Mouse (Mus musculus): Measurements from ENCODE around the gene Midn. TPM values are rescaled to one million over a fixed set of nuclear protein-coding genes. Genes with fewer than 3 reads are reported as not detected.

Gene Midn
- polyA plus RNA-seq, 1 experiment from 2014 or later, result 37.9 TPM

GRCm38 (mm10) chr10:80139439-80139775, 8.7 kb upstream of the Midn start:
- Histone ChIP-seq H3K9me3 (replicated peaks) (no peaks in the 10 kb centered on the region), H3K4me2 (peak overlapping the region; percentile 97), H3K4me1 (peaks cover 63% of the 10 kb centered on the region), H3K27ac (peak overlapping the region; percentile 92), H3K27me3 (peaks cover 10% of the 10 kb centered on the region), H3K4me3 (peak overlapping the region; percentile 74), H3K9ac (peak overlapping the region; percentile 91), H3K36me3 (ENCODE audit: poor library complexity, severe bottlenecking) (peaks cover 29% of the 10 kb centered on the region)
- no peak for ATAC-seq
- WGBS, result 0% methylated on average over 10 of the region's 10 CpGs

- Histone ChIP-seq H3K4me3 (peak overlapping the region; percentile 7; the same call in 1 of the 2 replicates), H3K9ac (no peak overlapping the region), H3K4me2 (peak overlapping the region; percentile 96), H3K4me1 (peaks cover 66% of the 10 kb centered on the region), H3K9me3 (replicated peaks) (no peaks in the 10 kb centered on the region), H3K27ac (peak overlapping the region; percentile 92; the same call in 1 of the 2 replicates), H3K36me3 (ENCODE audit: poor library complexity, severe bottlenecking) (peaks cover 29% of the 10 kb centered on the region), H3K27me3 (peaks cover 10% of the 10 kb centered on the region)
- no peak for ATAC-seq
- 75% methylated on average over 11 of the region's 11 CpGs for WGBS
Measured at GRCm38 (mm10) chr10:80139975-80140665, 8.0 kb upstream of the Midn start.

- Histone ChIP-seq H3K4me1 (peaks cover 71% of the 10 kb centered on the region), H3K9ac (peak within 1 kb of the TSS; percentile 50), H3K4me2 (peak within 1 kb of the TSS; percentile 97), H3K9me3 (replicated peaks) (no peaks in the 10 kb centered on the region), H3K27ac (peak within 1 kb of the TSS; percentile 92), H3K27me3 (peaks cover 10% of the 10 kb centered on the region), H3K4me3 (peak within 1 kb of the TSS; percentile 74), H3K36me3 (ENCODE audit: poor library complexity, severe bottlenecking) (peaks cover 29% of the 10 kb centered on the region)
- WGBS, result 74% methylated on average over 10 of the region's 10 CpGs
- no peak for ATAC-seq
Measured at GRCm38 (mm10) chr10:80140666-80141035, 7.4 kb upstream of the Midn start, which contains the start of gene Cbarp. Cbarp (minus strand) TSS chr10:80140835.

- Histone ChIP-seq H3K27me3 (peaks cover 7% of the 10 kb centered on the region), H3K27ac (peak overlapping the region; percentile 86), H3K4me2 (peak overlapping the region; percentile 96), H3K9ac (peak overlapping the region; percentile 50), H3K4me3 (peak overlapping the region; percentile 73), H3K9me3 (replicated peaks) (no peaks in the 10 kb centered on the region), H3K4me1 (peaks cover 75% of the 10 kb centered on the region), H3K36me3 (ENCODE audit: poor library complexity, severe bottlenecking) (peaks cover 28% of the 10 kb centered on the region)
- under 1% methylated on average over 29 of the region's 29 CpGs for WGBS
- peak; percentile 63 for ATAC-seq
Measured at GRCm38 (mm10) chr10:80141243-80141642, 6.8 kb upstream of the Midn start.

- H3K36me3 ChIP-seq (ENCODE audit: poor library complexity, severe bottlenecking), result peaks cover 28% of the 10 kb centered on the region
- H3K27me3 ChIP-seq, result peaks cover 1% of the 10 kb centered on the region; the same call in 1 of the 2 replicates
- peak overlapping the region; percentile 86 for H3K27ac ChIP-seq
- whole genome bisulfite sequencing, result under 1% methylated on average over 42 of the region's 43 CpGs
- H3K9ac ChIP-seq, result peak overlapping the region; percentile 95
- H3K4me2 ChIP-seq, result peak overlapping the region; percentile 96
- peaks cover 73% of the 10 kb centered on the region for H3K4me1 ChIP-seq
- peak overlapping the region; percentile 73 for H3K4me3 ChIP-seq
- ATAC-seq, result peak; percentile 86
- H3K9me3 ChIP-seq (replicated peaks), result no peaks in the 10 kb centered on the region
Measured at GRCm38 (mm10) chr10:80141786-80142529, 6.1 kb upstream of the Midn start.

GRCm38 (mm10) chr10:80142530-80142925, 5.5 kb upstream of the Midn start:
- no peaks in the 10 kb centered on the region for H3K27me3 ChIP-seq
- H3K4me1 ChIP-seq, result peaks cover 71% of the 10 kb centered on the region
- H3K9ac ChIP-seq, result peak overlapping the region; percentile 95
- H3K9me3 ChIP-seq (replicated peaks), result no peaks in the 10 kb centered on the region
- H3K4me3 ChIP-seq, result peak overlapping the region; percentile 73
- 2% methylated on average over 15 of the region's 15 CpGs for WGBS
- peak overlapping the region; percentile 80 for H3K27ac ChIP-seq
- ATAC-seq, result no peak; the same call in 1 of the 2 replicates
- peak overlapping the region; percentile 96 for H3K4me2 ChIP-seq
- H3K36me3 ChIP-seq (ENCODE audit: poor library complexity, severe bottlenecking), result peaks cover 28% of the 10 kb centered on the region

- Histone ChIP-seq H3K4me3 (no peak overlapping the region), H3K9me3 (replicated peaks) (no peaks in the 10 kb centered on the region), H3K4me1 (peaks cover 65% of the 10 kb centered on the region), H3K9ac (no peak overlapping the region), H3K27ac (no peak overlapping the region), H3K4me2 (0 out of 2 replicates have a peak overlapping the region, but pooled peaks have one; percentile 96), H3K36me3 (ENCODE audit: poor library complexity, severe bottlenecking) (peaks cover 28% of the 10 kb centered on the region), H3K27me3 (no peaks in the 10 kb centered on the region)
- no peak for ATAC-seq
- WGBS, result 91% methylated on average over 7 of the region's 7 CpGs
Measured at GRCm38 (mm10) chr10:80143664-80144063, 4.4 kb upstream of the Midn start.

- H3K27ac ChIP-seq, result no peak overlapping the region
- no peak overlapping the region for H3K4me3 ChIP-seq
- no peak overlapping the region for H3K9ac ChIP-seq
- no peaks in the 10 kb centered on the region for H3K27me3 ChIP-seq
- H3K4me1 ChIP-seq, result peaks cover 64% of the 10 kb centered on the region
- no peaks in the 10 kb centered on the region for H3K9me3 ChIP-seq (replicated peaks)
- H3K4me2 ChIP-seq, result no peak overlapping the region
- WGBS, result 95% methylated on average over 12 of the region's 12 CpGs
- H3K36me3 ChIP-seq (ENCODE audit: poor library complexity, severe bottlenecking), result peaks cover 28% of the 10 kb centered on the region
- ATAC-seq, result no peak
Measured at GRCm38 (mm10) chr10:80144159-80144558, 3.9 kb upstream of the Midn start.

- 0 out of 2 replicates have a peak overlapping the region, but pooled peaks have one; percentile 5 for H3K4me2 ChIP-seq
- peak overlapping the region; percentile 0; the same call in 1 of the 2 replicates for H3K4me3 ChIP-seq
- H3K27ac ChIP-seq, result peak overlapping the region; percentile 45
- H3K4me1 ChIP-seq, result peaks cover 59% of the 10 kb centered on the region
- ATAC-seq, result no peak
- peak overlapping the region; percentile 37; the same call in 1 of the 2 replicates for H3K9ac ChIP-seq
- H3K36me3 ChIP-seq (ENCODE audit: poor library complexity, severe bottlenecking), result peaks cover 28% of the 10 kb centered on the region
- H3K27me3 ChIP-seq, result no peaks in the 10 kb centered on the region
- 74% methylated on average over 20 of the region's 20 CpGs for WGBS
- H3K9me3 ChIP-seq (replicated peaks), result no peaks in the 10 kb centered on the region
Measured at GRCm38 (mm10) chr10:80144864-80145838, 2.9 kb upstream of the Midn start.

- peak overlapping the region; percentile 0; the same call in 1 of the 2 replicates for H3K4me3 ChIP-seq
- peak overlapping the region; percentile 37; the same call in 1 of the 2 replicates for H3K9ac ChIP-seq
- no peaks in the 10 kb centered on the region for H3K27me3 ChIP-seq
- H3K4me2 ChIP-seq, result no peak overlapping the region
- H3K36me3 ChIP-seq (ENCODE audit: poor library complexity, severe bottlenecking), result peaks cover 28% of the 10 kb centered on the region
- WGBS, result 88% methylated on average over 6 of the region's 6 CpGs
- H3K4me1 ChIP-seq, result peaks cover 54% of the 10 kb centered on the region
- H3K9me3 ChIP-seq (replicated peaks), result no peaks in the 10 kb centered on the region
- ATAC-seq, result no peak
- H3K27ac ChIP-seq, result peak overlapping the region; percentile 100
Measured at GRCm38 (mm10) chr10:80145896-80146295, 2.2 kb upstream of the Midn start.

- Histone ChIP-seq H3K36me3 (ENCODE audit: poor library complexity, severe bottlenecking) (peaks cover 34% of the 10 kb centered on the region), H3K4me2 (no peak overlapping the region), H3K9ac (peak overlapping the region; percentile 37; the same call in 1 of the 2 replicates), H3K4me1 (peaks cover 48% of the 10 kb centered on the region), H3K27ac (peak overlapping the region; percentile 100), H3K9me3 (replicated peaks) (no peaks in the 10 kb centered on the region), H3K4me3 (no peak overlapping the region), H3K27me3 (no peaks in the 10 kb centered on the region)
- WGBS, result 85% methylated on average over 4 of the region's 4 CpGs
- no peak for ATAC-seq
Measured at GRCm38 (mm10) chr10:80146568-80147011, 1.5 kb upstream of the Midn start.

Measured in forebrain, embryonic 13.5 days (tissue).